9 mouse cellular contexts compared by ENCODE assay signal in genomic region chr17:31860856-31861255, GRCm38 (mm10).
"Had no signal": no experiment of that assay in that cellular context is flagged by ENCODE, and none has a peak within 500 bp of the region (broad histone marks: within the 10 kb centered on the region; RNA-seq: fewer than 3 reads in every experiment).

No protein-coding gene starts in this region.

- DNase-seq: kidney, adult 2 months; layer of hippocampus, postnatal 36 days; liver, embryonic 13.5 days; lung, postnatal 14 days; midbrain, embryonic 14.5 days; right cerebral cortex, adult 18-20 months; right cerebral cortex, postnatal 14 days; right cerebral cortex, postnatal 4 days; thymus, adult 18-20 months had no signal
